Mouse (Mus musculus) brown adipose tissue, adult 24 weeks (tissue): ENCODE results near the gene Cdc42ep4. TPM values are rescaled to one million over a fixed set of nuclear protein-coding genes. Genes with fewer than 3 reads are reported as not detected.

Experiments
- H3K27ac ChIP-seq: fragments of 200-500 bp; replicated peaks from 2 replicates; pipeline ENCODE4 v1.5.1; 2012; ENCODE audit warnings: low read depth, mild to moderate bottlenecking, low read length
- H3K4me1 ChIP-seq: fragments of 200-500 bp; 2 replicates; pipeline ENCODE4 v1.6.1; 2012; ENCODE audit warnings: low read length, mixed read lengths; ENCODE audit not compliant: control insufficient read depth, insufficient read depth, insufficient read length
- H3K4me3 ChIP-seq: fragments of 200-500 bp; 2 replicates; pipeline ENCODE4 v1.5.1; 2012; ENCODE audit warnings: low read depth, mild to moderate bottlenecking, low read length, moderate library complexity; ENCODE audit not compliant: insufficient read depth
- polyA plus RNA-seq: library from polyadenylated mRNA; stranded (reverse); fragments of >200 nt; gene quantifications from 2 replicates; pipeline ENCODE4 v1.2.4, GENCODE M21; 2012; ENCODE audit not compliant: missing spikeins, insufficient read depth, insufficient read length

Cdc42ep4 gene
- polyA plus RNA-seq, 1 experiment: 8.7 TPM

DNA sequence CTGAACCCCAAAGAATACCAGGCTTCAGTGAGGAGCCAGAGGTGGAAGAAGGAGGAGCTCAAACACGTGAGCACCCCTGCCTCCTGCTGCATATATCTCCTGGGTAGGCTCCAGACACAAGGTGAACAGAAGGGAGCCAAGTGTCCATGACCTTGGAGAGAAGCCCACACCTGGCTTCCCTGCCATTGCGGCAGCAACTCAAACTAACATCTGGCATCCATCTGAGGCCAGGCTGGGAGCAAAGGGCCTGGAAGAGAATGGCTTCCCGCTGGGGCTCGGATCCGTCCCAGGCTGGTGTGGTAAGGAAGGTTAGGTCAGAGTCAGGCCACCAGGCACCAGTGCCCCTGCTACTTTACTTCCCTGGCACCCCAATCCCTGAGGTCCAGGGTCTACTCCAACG, 23.7 kb downstream of the Cdc42ep4 start:
- no peak overlapping the region; the same call in 1 of the 2 replicates for H3K27ac ChIP-seq
- H3K4me1 ChIP-seq: peaks cover 34% of the 10 kb centered on the region
- H3K4me3 ChIP-seq: no peak overlapping the region

DNA sequence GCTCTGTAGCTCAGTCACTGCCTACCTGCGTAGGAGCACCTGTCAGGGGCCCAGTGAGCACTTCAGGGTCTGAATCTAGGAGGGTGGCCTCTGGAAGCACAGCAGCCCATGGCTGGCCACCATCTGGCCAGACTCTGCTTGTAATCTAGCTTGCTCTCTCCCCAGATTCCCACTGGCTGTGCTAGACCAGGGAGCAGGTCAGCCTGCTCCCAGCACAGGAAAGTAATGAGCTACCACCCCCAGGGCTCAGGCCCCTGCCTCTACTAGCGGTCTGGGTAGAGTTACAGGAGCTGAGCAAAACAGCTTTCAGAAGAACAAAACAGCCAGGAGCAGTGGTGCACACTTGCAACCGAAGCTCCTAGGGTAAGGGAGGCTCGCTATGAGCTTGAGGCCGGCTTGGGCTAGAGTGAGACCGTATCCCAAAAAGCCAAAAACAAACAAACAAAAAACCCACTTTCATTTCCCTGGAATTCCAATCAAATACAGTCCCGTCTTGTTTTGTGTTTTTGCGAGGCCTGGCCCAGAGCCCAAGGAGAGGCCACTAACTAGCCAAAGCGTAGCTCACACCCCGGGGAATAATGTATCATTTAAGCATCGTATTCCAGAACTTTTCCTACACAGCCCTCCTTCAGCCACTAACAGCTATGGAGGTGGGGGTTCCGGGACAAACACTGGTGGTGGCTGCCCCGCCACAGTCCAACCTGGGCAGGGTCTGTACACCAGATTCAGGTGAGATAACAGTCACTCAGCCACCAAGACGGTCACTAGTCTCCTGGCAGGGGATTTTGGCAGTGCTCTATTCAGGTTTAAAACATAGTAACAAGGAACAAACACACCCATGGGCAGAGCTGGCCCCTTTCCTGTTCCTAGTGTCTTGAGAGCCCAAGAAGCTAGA, 24.4 kb downstream of the Cdc42ep4 start:
- peaks cover 36% of the 10 kb centered on the region for H3K4me1 ChIP-seq
- peak overlapping the region; percentile 8; the same call in 1 of the 2 replicates for H3K27ac ChIP-seq
- H3K4me3 ChIP-seq: no peak overlapping the region

DNA sequence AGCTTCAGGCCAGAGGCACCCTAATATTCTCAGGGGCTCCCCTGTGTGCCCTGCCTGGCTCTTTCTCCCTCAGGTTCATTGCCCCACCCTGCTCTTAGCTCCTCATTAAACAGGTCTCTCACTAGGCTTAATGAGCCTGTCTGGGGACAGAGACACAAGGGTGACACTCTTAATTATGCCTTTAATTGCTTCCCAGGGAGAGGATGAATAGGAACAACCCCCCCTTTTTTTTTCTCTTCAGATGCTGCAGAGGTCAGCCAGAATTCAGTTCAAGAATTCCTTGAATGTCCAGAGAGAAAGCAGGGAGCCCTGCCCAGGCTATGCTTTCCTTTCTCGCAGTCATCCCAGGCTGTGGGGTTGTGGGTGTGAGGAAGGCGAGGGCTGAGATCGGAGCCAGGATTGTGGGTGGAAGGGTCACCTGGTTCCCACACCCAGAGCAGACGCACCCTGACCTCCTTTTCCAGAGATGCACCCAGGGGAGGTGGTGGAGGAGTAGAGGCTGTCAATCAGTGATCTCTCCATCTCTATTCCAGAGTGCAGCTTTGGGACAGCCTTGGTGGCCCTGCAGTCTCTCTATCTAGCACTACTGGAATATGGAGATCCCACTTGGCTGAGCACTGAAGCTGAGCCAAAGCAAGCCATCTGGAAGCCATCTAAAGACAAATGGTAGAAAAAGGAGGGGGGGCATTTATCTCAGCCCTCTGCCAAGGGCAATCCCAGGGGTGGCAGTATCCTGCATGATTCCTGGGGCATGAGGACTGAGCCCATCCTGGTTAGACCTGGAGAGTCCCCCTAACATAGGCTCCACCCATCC, 26.2 kb downstream of the Cdc42ep4 start:
- Histone ChIP-seq H3K4me3 (no peak overlapping the region), H3K27ac (no peak overlapping the region; the same call in 1 of the 2 replicates)

DNA sequence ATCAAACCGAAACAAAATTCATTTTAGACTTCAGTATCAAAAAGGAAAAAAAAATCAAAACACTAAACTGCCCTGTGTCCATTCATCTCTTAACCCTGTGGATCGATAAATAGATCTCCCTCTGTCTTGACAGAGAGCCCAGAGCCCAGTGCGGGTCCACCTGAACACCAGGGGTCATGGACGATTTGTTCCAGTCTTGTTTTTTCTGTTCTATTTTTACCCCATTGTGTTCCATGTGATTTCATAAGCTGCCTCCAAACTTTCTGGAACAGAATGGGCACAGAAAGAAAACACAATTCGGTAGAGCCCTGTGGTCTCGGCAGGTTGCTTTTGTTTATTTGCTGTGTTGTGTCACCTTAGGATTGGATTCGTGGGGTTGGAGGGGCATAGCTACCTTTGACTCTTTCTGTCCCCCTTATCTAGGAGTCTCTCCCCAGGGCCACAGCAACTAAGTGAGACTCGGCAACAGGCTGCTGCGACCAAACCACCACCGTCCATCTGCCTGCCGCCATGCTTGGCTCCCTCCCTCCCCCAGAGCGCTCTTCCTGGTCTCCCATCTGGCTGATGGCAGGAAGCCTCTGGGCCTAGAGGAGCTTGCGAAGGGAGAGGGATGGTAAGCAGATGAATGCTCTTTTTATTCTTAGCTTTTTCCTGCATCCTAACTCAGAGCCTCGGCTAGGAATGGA, 29.1 kb downstream of the Cdc42ep4 start:
- H3K27ac ChIP-seq: no peak overlapping the region
- no peak overlapping the region for H3K4me3 ChIP-seq
- peaks cover 14% of the 10 kb centered on the region for H3K4me1 ChIP-seq

More for the DNA sequence above, 26.2 kb downstream of the Cdc42ep4 start:
- H3K4me1 ChIP-seq: peaks cover 29% of the 10 kb centered on the region

DNA sequence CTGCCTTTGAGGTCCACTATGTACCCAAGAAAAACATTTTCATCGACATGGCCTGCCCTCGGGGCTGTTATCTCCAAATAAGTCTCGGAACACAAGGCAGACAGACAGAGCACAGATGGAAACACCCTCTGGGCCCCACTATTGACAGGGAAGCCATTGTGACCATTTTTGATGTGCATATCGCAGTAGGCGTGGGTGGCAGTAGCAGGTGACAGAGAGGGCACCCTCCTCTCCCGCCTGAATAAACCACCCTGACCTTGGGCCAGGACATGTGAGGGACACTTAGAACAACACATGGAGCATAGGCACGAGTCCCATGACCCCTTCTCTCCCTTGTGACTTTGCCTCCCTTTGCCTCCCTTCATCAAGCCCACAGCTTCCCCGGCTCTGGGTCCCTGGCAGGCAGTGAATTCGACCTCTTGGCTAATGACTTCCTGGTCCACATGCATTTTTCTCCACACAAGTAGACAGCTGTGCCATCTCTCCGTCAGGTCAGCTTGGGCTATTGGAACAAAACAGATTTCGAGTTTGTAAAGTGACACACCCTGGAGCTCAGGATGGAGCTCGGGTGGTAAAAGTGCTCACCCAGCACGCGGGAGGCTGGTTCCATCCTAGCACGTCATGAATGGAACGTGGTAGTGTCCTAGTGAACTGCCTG, 33.8 kb downstream of the Cdc42ep4 start:
- Histone ChIP-seq H3K4me3 (no peak overlapping the region), H3K27ac (no peak overlapping the region), H3K4me1 (peaks cover 4% of the 10 kb centered on the region; the same call in 1 of the 2 replicates)

DNA sequence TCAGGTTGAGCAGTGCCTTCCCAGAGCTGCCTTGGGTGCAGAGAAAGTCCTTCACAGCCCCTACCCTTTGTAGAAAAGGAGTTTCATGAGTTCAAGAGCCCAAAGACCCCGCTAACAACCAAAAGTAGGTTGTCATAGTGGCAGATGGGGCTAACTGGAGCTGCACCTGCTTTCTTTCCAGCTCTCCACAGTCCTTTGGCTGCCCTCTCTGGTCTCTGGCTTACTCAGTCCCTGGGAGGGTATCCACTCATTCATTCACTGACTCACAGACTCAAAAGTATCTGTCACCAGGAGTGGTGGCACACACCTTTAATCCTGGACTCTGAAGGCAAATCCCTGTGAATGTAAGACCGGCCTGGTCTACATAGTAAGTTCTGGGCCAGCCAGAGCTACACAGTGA, 35.5 kb downstream of the Cdc42ep4 start:
- no peak overlapping the region for H3K27ac ChIP-seq
- H3K4me1 ChIP-seq: no peaks in the 10 kb centered on the region
- no peak overlapping the region for H3K4me3 ChIP-seq

DNA sequence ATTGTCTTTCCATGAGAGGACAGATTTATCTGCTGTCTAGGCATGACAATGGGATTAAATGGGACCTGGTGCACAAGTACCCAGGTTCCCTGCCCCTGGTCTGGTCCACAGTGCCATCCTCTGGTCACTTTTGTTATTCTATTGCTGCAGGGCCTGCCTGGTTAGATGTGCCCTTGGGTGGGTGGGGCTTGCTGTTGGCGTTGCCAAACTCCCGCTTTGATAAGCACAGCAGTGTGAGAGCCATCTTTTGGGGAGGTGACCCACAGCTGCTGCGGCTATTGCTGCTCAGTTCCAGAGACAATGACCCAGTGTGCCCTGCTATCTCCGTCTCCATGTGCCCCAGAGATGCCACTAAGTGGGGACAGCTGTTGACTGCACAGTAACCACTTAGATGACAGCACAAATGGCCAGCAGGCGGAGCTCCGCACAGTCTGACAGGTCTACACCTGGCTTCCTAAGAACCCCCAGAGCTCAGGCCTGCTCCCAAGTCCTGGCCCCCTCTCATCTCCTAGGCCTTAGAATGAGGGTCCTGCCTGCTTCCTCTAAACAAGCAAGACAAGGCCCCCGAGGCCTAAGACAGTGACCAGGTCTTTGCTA, 36.5 kb downstream of the Cdc42ep4 start:
- H3K27ac ChIP-seq: no peak overlapping the region
- no peaks in the 10 kb centered on the region; the same call in 1 of the 2 replicates for H3K4me1 ChIP-seq
- no peak overlapping the region for H3K4me3 ChIP-seq

DNA sequence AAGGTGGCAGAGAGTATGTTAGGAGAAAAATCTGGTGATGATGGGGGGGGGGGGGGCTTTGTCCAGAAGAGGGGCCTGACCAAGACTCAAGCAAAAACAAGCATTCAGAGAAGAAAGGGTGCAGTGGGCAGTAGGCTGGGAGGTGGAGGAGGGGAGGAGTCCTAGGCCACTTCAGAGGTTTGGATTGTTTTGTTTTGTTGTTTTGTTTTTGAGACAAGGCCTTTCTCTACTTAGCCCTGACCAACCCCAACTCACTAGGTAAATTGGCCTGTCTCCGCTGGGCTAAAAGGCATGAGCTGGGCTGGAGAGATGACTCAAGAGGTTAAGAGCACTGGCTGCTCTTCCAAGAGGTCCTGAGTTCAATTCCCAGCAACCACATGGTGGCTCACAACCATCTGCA, 40.6 kb downstream of the Cdc42ep4 start:
- Histone ChIP-seq H3K4me3 (no peak overlapping the region), H3K27ac (no peak overlapping the region), H3K4me1 (peaks cover 14% of the 10 kb centered on the region)

DNA sequence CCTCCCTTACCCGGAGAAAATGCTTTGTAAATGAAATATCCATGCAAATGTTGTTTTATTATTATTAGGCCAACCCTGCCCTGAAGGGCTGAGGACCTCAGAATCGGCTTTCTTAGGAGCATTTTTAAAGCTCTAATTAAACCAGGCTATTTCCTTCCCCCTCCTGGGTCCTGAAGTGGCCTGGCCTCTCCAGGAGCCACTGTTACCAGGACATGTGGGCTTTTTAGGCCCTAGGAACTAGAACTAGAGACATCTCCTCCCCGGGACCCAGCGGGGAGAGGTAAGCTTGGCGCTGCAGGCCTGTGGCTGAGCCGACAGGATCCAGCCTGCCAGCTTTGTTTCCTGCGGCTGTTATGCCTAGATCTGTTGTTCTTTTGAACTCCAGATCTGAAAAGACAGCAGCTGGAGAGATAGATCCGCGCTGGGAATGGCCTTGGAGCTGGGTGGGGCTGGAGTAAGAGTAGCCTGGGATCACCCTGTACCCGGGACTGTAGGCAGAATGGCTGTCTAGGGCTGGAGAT, 41.4 kb downstream of the Cdc42ep4 start:
- peak overlapping the region; percentile 94 for H3K27ac ChIP-seq
- H3K4me3 ChIP-seq: peak overlapping the region; percentile 13; the same call in 1 of the 2 replicates
- peaks cover 14% of the 10 kb centered on the region for H3K4me1 ChIP-seq

DNA sequence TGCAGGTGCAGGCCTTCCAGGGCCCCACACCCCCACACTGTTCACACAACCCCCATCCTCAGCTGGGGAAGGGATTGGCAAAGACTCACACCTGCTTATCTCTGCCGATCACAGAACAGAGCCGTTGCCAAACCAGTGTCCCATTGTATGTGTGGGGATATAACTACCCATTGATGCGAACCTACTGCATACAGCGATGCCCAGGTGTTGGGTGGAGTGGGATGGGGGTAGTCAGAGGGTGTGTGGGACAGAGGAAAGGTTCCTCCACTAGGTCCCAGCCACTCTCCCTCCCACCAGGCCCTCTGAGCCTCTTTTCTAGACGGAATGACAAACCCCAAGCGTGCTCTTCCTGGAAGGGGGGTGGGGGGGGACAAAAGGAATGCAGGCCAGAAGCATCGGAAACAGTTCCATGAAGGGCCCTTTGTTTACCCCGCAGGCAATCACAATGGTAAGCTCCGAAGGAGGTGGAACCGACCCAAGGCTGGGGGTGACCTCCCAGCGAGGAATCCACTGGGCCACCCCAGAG, 41.9 kb downstream of the Cdc42ep4 start, which contains the start of gene Cpsf4l:
TSS of gene Cpsf4l (minus strand) at position 287 of the 526 bp plus-strand sequence.
- peak within 1 kb of the TSS; percentile 94 for H3K27ac ChIP-seq
- peaks cover 14% of the 10 kb centered on the region for H3K4me1 ChIP-seq
- peak within 1 kb of the TSS; percentile 35 for H3K4me3 ChIP-seq

DNA sequence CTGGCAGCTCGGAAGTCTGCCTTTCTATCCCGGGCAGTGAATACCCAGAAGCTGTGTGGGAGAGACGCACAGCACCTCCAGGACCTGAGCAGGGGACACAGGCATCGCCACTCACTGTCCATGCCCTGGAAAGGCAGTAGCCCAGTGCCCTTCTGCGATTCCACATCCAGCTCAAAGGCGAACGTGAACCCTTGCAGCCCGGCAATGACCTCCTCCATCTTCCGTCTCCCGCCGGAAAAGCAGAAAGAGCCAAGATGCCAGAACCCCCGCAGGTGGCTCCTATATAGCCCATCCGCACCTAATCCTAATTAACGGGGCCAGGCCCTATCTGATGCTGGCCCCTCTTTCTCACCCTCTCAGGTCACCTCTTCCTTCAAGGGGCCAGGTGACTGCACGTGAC, 42.4 kb downstream of the Cdc42ep4 start:
- Histone ChIP-seq H3K27ac (peak overlapping the region; percentile 89), H3K4me1 (peaks cover 14% of the 10 kb centered on the region), H3K4me3 (peak overlapping the region; percentile 35; the same call in 1 of the 2 replicates)

DNA sequence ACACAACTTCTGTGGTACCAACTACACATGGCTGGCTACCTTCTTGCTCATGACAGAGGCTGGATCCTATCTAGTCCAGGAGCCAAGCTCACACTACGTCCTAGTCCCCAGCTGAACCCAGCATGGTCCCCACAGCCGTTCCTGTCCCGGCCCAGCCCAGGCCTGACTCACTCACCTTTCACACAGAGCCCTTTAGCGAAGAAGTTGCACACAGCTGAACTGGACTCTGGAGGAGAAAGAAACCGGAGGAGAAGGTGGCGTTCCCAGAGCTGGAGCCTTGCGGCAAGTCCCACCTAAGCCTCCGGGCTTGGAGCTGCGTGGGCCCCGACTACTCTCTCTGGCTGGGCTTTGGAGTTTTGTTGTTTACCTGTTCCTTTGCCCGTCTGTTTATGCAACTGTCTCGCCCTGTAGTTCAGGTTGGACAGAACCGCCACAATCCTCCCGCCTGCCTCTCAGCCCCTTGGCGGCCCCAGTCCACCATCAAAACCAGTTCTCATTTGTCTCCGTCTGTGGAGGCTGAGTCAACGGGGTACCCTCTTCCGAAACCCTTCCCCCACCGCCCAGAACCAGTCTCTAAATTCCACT, 43.0 kb downstream of the Cdc42ep4 start:
- Histone ChIP-seq H3K4me1 (peaks cover 14% of the 10 kb centered on the region), H3K27ac (peak overlapping the region; percentile 89), H3K4me3 (peak overlapping the region; percentile 35)

DNA sequence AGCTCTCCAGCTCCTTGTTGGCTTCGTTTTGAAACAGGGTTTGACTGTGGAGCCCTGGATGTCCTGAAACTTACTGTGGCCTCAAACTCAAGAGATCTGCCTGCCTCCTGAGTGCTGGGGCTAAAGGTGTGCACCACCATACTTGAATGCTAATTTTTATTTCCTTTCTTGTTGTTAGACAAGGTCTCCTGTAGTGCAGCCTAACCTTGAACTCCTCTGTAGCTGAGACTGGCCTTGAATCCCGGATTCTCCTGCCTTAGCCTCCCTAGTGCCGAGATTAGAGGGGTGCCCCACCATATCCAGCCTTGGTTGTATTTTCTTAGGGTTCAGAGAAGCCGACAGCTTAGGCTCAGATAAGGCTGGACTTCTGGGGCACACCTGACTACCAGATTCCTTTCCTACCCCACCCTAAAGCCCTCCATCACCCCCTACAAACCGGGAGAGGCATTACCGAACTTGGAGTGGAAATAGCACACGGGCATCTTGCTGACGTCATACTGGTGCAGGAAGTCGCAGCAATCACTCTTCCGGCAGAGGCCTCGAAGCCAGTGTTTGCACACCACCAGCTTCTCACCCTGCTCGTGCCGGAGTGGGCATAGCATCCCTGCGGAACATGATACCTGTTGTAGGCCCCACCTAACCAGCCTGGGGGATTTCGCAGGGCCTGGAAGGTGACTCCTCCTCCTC, 45.6 kb downstream of the Cdc42ep4 start:
- H3K4me1 ChIP-seq: peaks cover 14% of the 10 kb centered on the region
- H3K4me3 ChIP-seq: no peak overlapping the region
- H3K27ac ChIP-seq: no peak overlapping the region
